Mouse (Mus musculus) liver, adult 2 months (tissue): ENCODE measurements around the gene Opn3.

ENCODE experiments used
- CTCF ChIP-seq: fragments of 200-500 bp; IDR thresholded peaks from 2 replicates; pipeline ENCODE4 v1.5.1; 2011; ENCODE audit warnings: low read depth, low read length, control low read depth
- POLR2A ChIP-seq: fragments of 200-500 bp; IDR thresholded peaks from 2 replicates; pipeline ENCODE4 v1.6.1; 2011; ENCODE audit warnings: low read length, control low read depth; ENCODE audit not compliant: insufficient read depth; ENCODE audit errors: extremely low read depth

GRCm38 (mm10) chr1:175668666-175669405 lies 23.7 kb downstream of the Opn3 start:
- peak; percentile 35; the same call in 1 of the 2 replicates for TF ChIP-seq CTCF
- TF ChIP-seq POLR2A = no peak
